Mouse (Mus musculus): ENCODE data around the gene Gal3st1.

- no peak for TF ChIP-seq ELF1 (IDR thresholded peaks at IDR 0.05; ENCODE audit: low read depth, low read length)
- no peak for TF ChIP-seq MAFK (IDR thresholded peaks at IDR 0.05; ENCODE audit: insufficient replicate concordance, low read length)
- no peak for TF ChIP-seq RCOR1 (conservative IDR thresholded peaks at IDR 0.05; ENCODE audit: low read depth, low read length)
Measured at GRCm38 (mm10) chr11:3996840-3997239, 13.4 kb downstream of the Gal3st1 start.
